Mouse (Mus musculus): ENCODE results near the gene Cdc14a. TPM values are rescaled to one million over a fixed set of nuclear protein-coding genes. Genes with fewer than 3 reads are reported as not detected.

Gene Cdc14a
- total and polyA plus RNA-seq, 3 experiments, result 2.6 to 5.9 TPM; not detected in 1

- Histone ChIP-seq H3K4me3 (ENCODE audit: control insufficient read depth in 1 of 2, insufficient read depth in 1 of 2, low read depth in 2 of 2, low read length in 2 of 2) (no peak overlapping the region), H3K4me1 (ENCODE audit: control insufficient read depth in 1 of 2, insufficient read depth in 2 of 2, low read length in 2 of 2) (peaks cover 19 to 25% of the 10 kb centered on the region in 2 experiments), H3K27ac (ENCODE audit: control insufficient read depth, low read depth, low read length) (peak overlapping the region; percentile 76), H3K9ac (ENCODE audit: control insufficient read depth, low read depth, low read length, poor library complexity, severe bottlenecking) (no peak overlapping the region), H3K9me3 (replicated peaks; ENCODE audit: insufficient read depth, low read length) (no peaks in the 10 kb centered on the region), H3K27me3 (ENCODE audit: control insufficient read depth in 1 of 2, insufficient read depth in 2 of 2, low read length in 2 of 2) (no peaks in the 10 kb centered on the region), H3K79me2 (ENCODE audit: control insufficient read depth, insufficient read depth, low read length, poor library complexity) (0 out of 2 replicates have a peak, but pooled peaks cover 2% of the 10 kb centered on the region), H3K36me3 (ENCODE audit: control insufficient read depth in 1 of 2, insufficient read depth in 2 of 2, low read length in 2 of 2) (peaks cover 0 to 38% of the 10 kb centered on the region in 2 experiments; a peak in 2 of 4 replicates)
- TF ChIP-seq CHD2 (IDR thresholded peaks at IDR 0.05; ENCODE audit: low read length) (no peak), MEF2A (IDR thresholded peaks at IDR 0.05; ENCODE audit: extremely low read depth, insufficient replicate concordance, low read depth, low read length, poor library complexity, severe bottlenecking) (no peak), GATA1 (IDR thresholded peaks at IDR 0.05; ENCODE audit: low read depth, low read length) (peak; percentile 78), EP300 (IDR thresholded peaks at IDR 0.05; ENCODE audit: low read depth in 1 of 2, low read length in 2 of 2) (peak; percentile 77 to 86), HCFC1 (IDR thresholded peaks at IDR 0.05; ENCODE audit: low read depth, low read length) (no peak), ELF1 (IDR thresholded peaks at IDR 0.05; ENCODE audit: low read depth, low read length) (no peak), UBTF (IDR thresholded peaks at IDR 0.05; ENCODE audit: borderline replicate concordance, insufficient read depth, low read depth, low read length) (no peak), BHLHE40 (IDR thresholded peaks at IDR 0.05; ENCODE audit: borderline replicate concordance, low read depth, low read length) (no peak), TAL1 (IDR thresholded peaks at IDR 0.05; ENCODE audit: low read length) (0 out of 2 replicates have a peak, but pooled peaks have one; percentile 21), MAZ (IDR thresholded peaks at IDR 0.05; ENCODE audit: low read depth, low read length) (no peak), ETS1 (IDR thresholded peaks at IDR 0.05; ENCODE audit: low read depth, low read length) (peak; percentile 67; the same call in 1 of the 2 replicates), TCF12 (IDR thresholded peaks at IDR 0.05; ENCODE audit: low read depth, low read length) (peak; percentile 39; the same call in 1 of the 2 replicates), MXI1 (IDR thresholded peaks at IDR 0.05; ENCODE audit: low read depth, low read length) (no peak), POLR2AphosphoS2 (IDR thresholded peaks at IDR 0.05; ENCODE audit: low read length) (no peak), KAT2A (conservative IDR thresholded peaks at IDR 0.05; ENCODE audit: low read depth, low read length) (no peak), NRF1 (IDR thresholded peaks at IDR 0.05; ENCODE audit: insufficient read depth, low read depth, low read length, poor library complexity, severe bottlenecking) (no peak), JUND (IDR thresholded peaks at IDR 0.05; ENCODE audit: low read depth, low read length) (no peak), ZKSCAN1 (IDR thresholded peaks at IDR 0.05; ENCODE audit: low read depth, low read length) (no peak), USF2 (IDR thresholded peaks at IDR 0.05; ENCODE audit: borderline replicate concordance in 1 of 2, insufficient read depth in 1 of 2, low read depth in 1 of 2, low read length in 2 of 2) (no peak), MYB (IDR thresholded peaks at IDR 0.05; ENCODE audit: low read depth, low read length) (peak; percentile 88), MAX (IDR thresholded peaks at IDR 0.05; ENCODE audit: low read length) (no peak), SIN3A (IDR thresholded peaks at IDR 0.05; ENCODE audit: low read length) (no peak), CTCF (IDR thresholded peaks at IDR 0.05 in 2 of 3, conservative IDR thresholded peaks at IDR 0.05 in 1 of 3; ENCODE audit: control insufficient read depth in 1 of 3, insufficient read depth in 1 of 3, low read depth in 2 of 3, low read length in 3 of 3, poor library complexity in 1 of 3, severe bottlenecking in 1 of 3) (no peak)
- DNase-seq (ENCODE audit: low read depth, low spot score), result peak; percentile 70
These were observed 66.7 kb downstream of the Cdc14a start for GRCm38 (mm10) chr3:116357180-116357579.
